Mouse (Mus musculus): ENCODE measurements around the gene Usp15. TPM values are rescaled to one million over a fixed set of nuclear protein-coding genes. Genes with fewer than 3 reads are reported as not detected.

The Usp15 gene
- polyA plus RNA-seq, 1 experiment from 2014 or later, result 70.4 TPM

GRCm38 (mm10) chr10:123144256-123144655 lies 52.5 kb downstream of the Usp15 start:
- peaks cover 18% of the 10 kb centered on the region for H3K36me3 ChIP-seq
- H3K4me3 ChIP-seq, result no peak overlapping the region
- H3K9me3 ChIP-seq (replicated peaks), result no peaks in the 10 kb centered on the region
- H3K27ac ChIP-seq (ENCODE audit: poor library complexity, severe bottlenecking), result no peak overlapping the region
- H3K27me3 ChIP-seq (replicated peaks), result no peaks in the 10 kb centered on the region
- H3K9ac ChIP-seq, result no peak overlapping the region
- no peak for ATAC-seq (ENCODE audit: insufficient number of reproducible peaks, low FRiP score)
- peaks cover 15% of the 10 kb centered on the region for H3K4me1 ChIP-seq (replicated peaks)
- WGBS, result 89% methylated on average over 8 of the region's 8 CpGs
- no peak overlapping the region for H3K4me2 ChIP-seq

GRCm38 (mm10) chr10:123142395-123143050 lies 54.3 kb downstream of the Usp15 start:
- Histone ChIP-seq H3K4me3 (no peak overlapping the region), H3K9ac (no peak overlapping the region), H3K4me1 (replicated peaks) (0 out of 2 replicates have a peak, but pooled peaks cover 7% of the 10 kb centered on the region), H3K4me2 (no peak overlapping the region), H3K36me3 (peaks cover 20% of the 10 kb centered on the region), H3K27me3 (replicated peaks) (no peaks in the 10 kb centered on the region), H3K9me3 (replicated peaks) (no peaks in the 10 kb centered on the region), H3K27ac (ENCODE audit: poor library complexity, severe bottlenecking) (no peak overlapping the region)
- WGBS, result 94% methylated on average over 5 of the region's 5 CpGs
- ATAC-seq (ENCODE audit: insufficient number of reproducible peaks, low FRiP score), result no peak

- no peaks in the 10 kb centered on the region for H3K9me3 ChIP-seq (replicated peaks)
- WGBS, result 59% methylated on average over 10 of the region's 10 CpGs
- H3K4me3 ChIP-seq, result no peak overlapping the region
- H3K9ac ChIP-seq, result no peak overlapping the region
- 0 out of 2 replicates have a peak, but pooled peaks cover 2% of the 10 kb centered on the region for H3K4me1 ChIP-seq (replicated peaks)
- no peaks in the 10 kb centered on the region for H3K27me3 ChIP-seq (replicated peaks)
- H3K36me3 ChIP-seq, result peaks cover 37% of the 10 kb centered on the region
- H3K27ac ChIP-seq (ENCODE audit: poor library complexity, severe bottlenecking), result no peak overlapping the region
- no peak overlapping the region for H3K4me2 ChIP-seq
- ATAC-seq (ENCODE audit: insufficient number of reproducible peaks, low FRiP score), result peak; percentile 77
Measured at GRCm38 (mm10) chr10:123135818-123136217, 61.0 kb downstream of the Usp15 start.

- Histone ChIP-seq H3K27me3 (replicated peaks) (no peaks in the 10 kb centered on the region), H3K4me1 (replicated peaks) (no peaks in the 10 kb centered on the region), H3K4me3 (no peak overlapping the region), H3K36me3 (peaks cover 59% of the 10 kb centered on the region), H3K9me3 (replicated peaks) (no peaks in the 10 kb centered on the region), H3K9ac (no peak overlapping the region), H3K27ac (ENCODE audit: poor library complexity, severe bottlenecking) (no peak overlapping the region), H3K4me2 (no peak overlapping the region)
- WGBS, result 94% methylated on average over 10 of the region's 10 CpGs
- no peak for ATAC-seq (ENCODE audit: insufficient number of reproducible peaks, low FRiP score)
Measured at GRCm38 (mm10) chr10:123131487-123131886, 65.3 kb downstream of the Usp15 start.

- Histone ChIP-seq H3K27ac (ENCODE audit: poor library complexity, severe bottlenecking) (no peak overlapping the region), H3K4me3 (no peak overlapping the region), H3K4me2 (no peak overlapping the region), H3K9ac (no peak overlapping the region), H3K36me3 (peaks cover 87% of the 10 kb centered on the region), H3K4me1 (replicated peaks) (no peaks in the 10 kb centered on the region), H3K27me3 (replicated peaks) (no peaks in the 10 kb centered on the region), H3K9me3 (replicated peaks) (no peaks in the 10 kb centered on the region)
- ATAC-seq (ENCODE audit: insufficient number of reproducible peaks, low FRiP score), result no peak
- WGBS, result 95% methylated on average over 14 of the region's 14 CpGs
Measured at GRCm38 (mm10) chr10:123120666-123121392, 76.0 kb downstream of the Usp15 start.

GRCm38 (mm10) chr10:123116861-123117260 lies 79.9 kb downstream of the Usp15 start:
- Histone ChIP-seq H3K36me3 (peaks cover 80% of the 10 kb centered on the region), H3K4me1 (replicated peaks) (no peaks in the 10 kb centered on the region), H3K4me2 (no peak overlapping the region), H3K9ac (no peak overlapping the region), H3K27ac (ENCODE audit: poor library complexity, severe bottlenecking) (no peak overlapping the region), H3K4me3 (no peak overlapping the region), H3K9me3 (replicated peaks) (no peaks in the 10 kb centered on the region), H3K27me3 (replicated peaks) (no peaks in the 10 kb centered on the region)
- ATAC-seq (ENCODE audit: insufficient number of reproducible peaks, low FRiP score), result no peak
- 86% methylated on average over 14 of the region's 14 CpGs for WGBS

GRCm38 (mm10) chr10:123113466-123113865 lies 83.3 kb downstream of the Usp15 start:
- Histone ChIP-seq H3K9me3 (replicated peaks) (no peaks in the 10 kb centered on the region), H3K4me1 (replicated peaks) (no peaks in the 10 kb centered on the region), H3K9ac (no peak overlapping the region), H3K27me3 (replicated peaks) (no peaks in the 10 kb centered on the region), H3K4me3 (no peak overlapping the region), H3K36me3 (peaks cover 58% of the 10 kb centered on the region), H3K27ac (ENCODE audit: poor library complexity, severe bottlenecking) (no peak overlapping the region), H3K4me2 (no peak overlapping the region)
- 96% methylated on average over 8 of the region's 8 CpGs for WGBS
- no peak for ATAC-seq (ENCODE audit: insufficient number of reproducible peaks, low FRiP score)

- peaks cover 53% of the 10 kb centered on the region for H3K36me3 ChIP-seq
- WGBS, result 90% methylated on average over 9 of the region's 9 CpGs
Measured at GRCm38 (mm10) chr10:123112787-123113168, 84.0 kb downstream of the Usp15 start.

GRCm38 (mm10) chr10:123112056-123112786 lies 84.6 kb downstream of the Usp15 start:
- H3K27me3 ChIP-seq (replicated peaks), result no peaks in the 10 kb centered on the region
- H3K4me2 ChIP-seq, result no peak overlapping the region
- no peak overlapping the region for H3K27ac ChIP-seq (ENCODE audit: poor library complexity, severe bottlenecking)
- H3K9ac ChIP-seq, result no peak overlapping the region
- H3K4me3 ChIP-seq, result no peak overlapping the region
- 87% methylated on average over 11 of the region's 11 CpGs for WGBS
- H3K9me3 ChIP-seq (replicated peaks), result no peaks in the 10 kb centered on the region
- peaks cover 48% of the 10 kb centered on the region for H3K36me3 ChIP-seq
- ATAC-seq (ENCODE audit: insufficient number of reproducible peaks, low FRiP score), result no peak
- H3K4me1 ChIP-seq (replicated peaks), result no peaks in the 10 kb centered on the region

More at GRCm38 (mm10) chr10:123112787-123113168, 84.0 kb downstream of the Usp15 start:
- Histone ChIP-seq H3K9ac (no peak overlapping the region), H3K4me2 (no peak overlapping the region), H3K27me3 (replicated peaks) (no peaks in the 10 kb centered on the region), H3K4me3 (no peak overlapping the region), H3K9me3 (replicated peaks) (no peaks in the 10 kb centered on the region), H3K4me1 (replicated peaks) (no peaks in the 10 kb centered on the region), H3K27ac (ENCODE audit: poor library complexity, severe bottlenecking) (no peak overlapping the region)
- ATAC-seq (ENCODE audit: insufficient number of reproducible peaks, low FRiP score), result no peak

- ATAC-seq (ENCODE audit: insufficient number of reproducible peaks, low FRiP score), result peak; percentile 36; the same call in 1 of the 2 replicates
- H3K4me3 ChIP-seq, result no peak overlapping the region
- H3K27ac ChIP-seq (ENCODE audit: poor library complexity, severe bottlenecking), result no peak overlapping the region
- no peak overlapping the region for H3K9ac ChIP-seq
- H3K4me1 ChIP-seq (replicated peaks), result no peaks in the 10 kb centered on the region
- 76% methylated on average over 11 of the region's 11 CpGs for WGBS
- H3K36me3 ChIP-seq, result peaks cover 32% of the 10 kb centered on the region
- no peaks in the 10 kb centered on the region for H3K27me3 ChIP-seq (replicated peaks)
- no peaks in the 10 kb centered on the region for H3K9me3 ChIP-seq (replicated peaks)
- H3K4me2 ChIP-seq, result no peak overlapping the region
Measured at GRCm38 (mm10) chr10:123110548-123110947, 86.2 kb downstream of the Usp15 start.

GRCm38 (mm10) chr10:123108527-123108926 lies 88.3 kb downstream of the Usp15 start:
- Histone ChIP-seq H3K4me3 (no peak overlapping the region), H3K36me3 (peaks cover 17% of the 10 kb centered on the region), H3K27ac (ENCODE audit: poor library complexity, severe bottlenecking) (no peak overlapping the region), H3K9ac (no peak overlapping the region), H3K27me3 (replicated peaks) (no peaks in the 10 kb centered on the region), H3K4me1 (replicated peaks) (no peaks in the 10 kb centered on the region), H3K4me2 (no peak overlapping the region), H3K9me3 (replicated peaks) (no peaks in the 10 kb centered on the region)
- 71% methylated on average over 1 of the region's 1 CpGs for WGBS
- no peak for ATAC-seq (ENCODE audit: insufficient number of reproducible peaks, low FRiP score)

Data from heart, embryonic 12.5 days (tissue).